Comparison of ENCODE assay signal across 21 mouse cellular contexts in genomic region chr17:43169435-43169834, GRCm38 (mm10).
DNase-seq lines count a peak whose midpoint lies in the region; ATAC-seq and TF ChIP-seq lines count a peak whose summit lies in the region.
"Had no signal": no experiment of that assay in that cellular context is flagged by ENCODE, and none has a peak within 500 bp of the region (broad histone marks: within the 10 kb centered on the region; RNA-seq: fewer than 3 reads in every experiment).

No protein-coding gene starts in this region.

- H3K36me3 ChIP-seq in forebrain, embryonic 14.5 days (ENCODE audit: control insufficient read depth, insufficient read depth, low read length): no peaks in the 10 kb centered on the region
- no peaks in the 10 kb centered on the region for H3K36me3 ChIP-seq in forebrain, embryonic 10.5 days (replicated peaks)
- H3K36me3 ChIP-seq in hindbrain, embryonic 11.5 days (ENCODE audit: control insufficient read depth, insufficient read depth, low read length): no peaks in the 10 kb centered on the region
- no peaks in the 10 kb centered on the region for H3K36me3 ChIP-seq in hindbrain, embryonic 13.5 days
- no peaks in the 10 kb centered on the region for H3K36me3 ChIP-seq in stomach, postnatal 0 days (ENCODE audit: control insufficient read depth, insufficient read depth, low read length)
- H3K36me3 ChIP-seq: embryonic facial prominence, embryonic 13.5 days; forebrain, embryonic 15.5 days; G1E; heart, embryonic 13.5 days; intestine, embryonic 15.5 days had no signal

- TF ChIP-seq CTCF in stomach, postnatal 0 days (IDR thresholded peaks at IDR 0.05; ENCODE audit: low read depth): no peak

- ATAC-seq in forebrain, embryonic 14.5 days: no peak
- ATAC-seq in hindbrain, embryonic 11.5 days (ENCODE audit: low FRiP score): no peak
- ATAC-seq in hindbrain, embryonic 13.5 days (ENCODE audit: low FRiP score): no peak
- ATAC-seq in stomach, postnatal 0 days (ENCODE audit: low FRiP score, low TSS enrichment): no peak
- ATAC-seq: CD4-positive, CD25-positive, alpha-beta regulatory T cell, adult 4 months; forebrain, embryonic 15.5 days; intestine, embryonic 15.5 days had no signal

- no peak overlapping the region for H3K4me2 ChIP-seq in forebrain, embryonic 14.5 days (ENCODE audit: low read length)
- no peak overlapping the region for H3K4me2 ChIP-seq in hindbrain, embryonic 11.5 days (replicated peaks; ENCODE audit: low read depth, low read length)
- no peak overlapping the region for H3K4me2 ChIP-seq in hindbrain, embryonic 13.5 days
- no peak overlapping the region for H3K4me2 ChIP-seq in stomach, postnatal 0 days (replicated peaks; ENCODE audit: low read depth)
- H3K4me2 ChIP-seq: embryonic facial prominence, embryonic 13.5 days; forebrain, embryonic 15.5 days; heart, embryonic 13.5 days; hindbrain, embryonic 14.5 days; intestine, embryonic 15.5 days had no signal

- no peak overlapping the region for H3K9ac ChIP-seq in forebrain, embryonic 14.5 days (ENCODE audit: low read length)
- no peak overlapping the region for H3K9ac ChIP-seq in hindbrain, embryonic 11.5 days (ENCODE audit: low read depth, low read length)
- no peak overlapping the region for H3K9ac ChIP-seq in hindbrain, embryonic 13.5 days
- no peak overlapping the region for H3K9ac ChIP-seq in stomach, postnatal 0 days (ENCODE audit: low read length)
- H3K9ac ChIP-seq: embryonic facial prominence, embryonic 13.5 days; forebrain, embryonic 15.5 days; heart, embryonic 13.5 days; hindbrain, embryonic 14.5 days; intestine, embryonic 15.5 days had no signal

- H3K4me3 ChIP-seq in forebrain, embryonic 14.5 days (ENCODE audit: low read depth, low read length): no peak overlapping the region
- no peak overlapping the region for H3K4me3 ChIP-seq in forebrain, embryonic 10.5 days
- no peak overlapping the region for H3K4me3 ChIP-seq in hindbrain, embryonic 11.5 days (ENCODE audit: low read depth, low read length)
- no peak overlapping the region for H3K4me3 ChIP-seq in hindbrain, embryonic 13.5 days
- no peak overlapping the region for H3K4me3 ChIP-seq in stomach, postnatal 0 days (ENCODE audit: low read depth, low read length)
- H3K4me3 ChIP-seq: embryonic facial prominence, embryonic 13.5 days; forebrain, embryonic 15.5 days; heart, embryonic 13.5 days; intestine, embryonic 15.5 days had no signal

- WGBS in forebrain, embryonic 14.5 days: 70% methylated on average over 1 of the region's 1 CpGs
- WGBS in forebrain, embryonic 10.5 days: 86% methylated on average over 1 of the region's 1 CpGs
- WGBS in hindbrain, embryonic 11.5 days: 73% methylated on average over 1 of the region's 1 CpGs
- WGBS in hindbrain, embryonic 13.5 days: 66% methylated on average over 1 of the region's 1 CpGs
- WGBS in stomach, postnatal 0 days: 83% methylated on average over 1 of the region's 1 CpGs

- TF ChIP-seq EP300 in stomach, postnatal 0 days (optimal IDR thresholded peaks at IDR 0.05): no peak

- no peaks in the 10 kb centered on the region for H3K4me1 ChIP-seq in forebrain, embryonic 14.5 days (ENCODE audit: control insufficient read depth, insufficient read depth, low read length)
- H3K4me1 ChIP-seq in forebrain, embryonic 10.5 days: peaks cover 11% of the 10 kb centered on the region; the same call in 1 of the 2 replicates
- H3K4me1 ChIP-seq in hindbrain, embryonic 11.5 days (replicated peaks; ENCODE audit: control insufficient read depth, insufficient read depth, low read length): no peaks in the 10 kb centered on the region
- H3K4me1 ChIP-seq in hindbrain, embryonic 13.5 days (replicated peaks): no peaks in the 10 kb centered on the region
- no peaks in the 10 kb centered on the region for H3K4me1 ChIP-seq in stomach, postnatal 0 days (replicated peaks; ENCODE audit: control insufficient read depth, insufficient read depth)
- H3K4me1 ChIP-seq: forebrain, embryonic 15.5 days; intestine, embryonic 15.5 days had no signal

- peak; percentile 32 for DNase-seq in forebrain, embryonic 14.5 days (ENCODE audit: low spot score)
- no peak for DNase-seq in forebrain, embryonic 10.5 days (ENCODE audit: extremely low spot score, low spot score)
- DNase-seq in hindbrain, embryonic 11.5 days (ENCODE audit: low spot score): peak; percentile 15
- peak; percentile 50 for DNase-seq in R1 (ENCODE audit: low read depth, low spot score)
- peak; percentile 10 for DNase-seq in stomach, postnatal 0 days (ENCODE audit: low spot score)
- no peak for DNase-seq in spleen, adult 12 weeks (ENCODE audit: low spot score)
- DNase-seq: adrenal gland, postnatal 10 days; B cell, adult 2 months; cerebellum, adult 11-12 months; cerebellum, adult 9-10 months; cerebellum, postnatal 25 days; gastrocnemius, postnatal 10 days; heart, postnatal 4 days had no signal

- no peaks in the 10 kb centered on the region for H3K27me3 ChIP-seq in forebrain, embryonic 14.5 days (replicated peaks; ENCODE audit: control insufficient read depth, insufficient read depth, low read length)
- no peaks in the 10 kb centered on the region for H3K27me3 ChIP-seq in forebrain, embryonic 10.5 days (ENCODE audit: poor library complexity, severe bottlenecking)
- H3K27me3 ChIP-seq in hindbrain, embryonic 11.5 days (ENCODE audit: control insufficient read depth, insufficient read depth, low read length): no peaks in the 10 kb centered on the region
- H3K27me3 ChIP-seq in hindbrain, embryonic 13.5 days: no peaks in the 10 kb centered on the region
- no peaks in the 10 kb centered on the region for H3K27me3 ChIP-seq in stomach, postnatal 0 days (ENCODE audit: control insufficient read depth, insufficient read depth, low read length)
- H3K27me3 ChIP-seq: embryonic facial prominence, embryonic 13.5 days; forebrain, embryonic 15.5 days; intestine, embryonic 15.5 days had no signal

- no peaks in the 10 kb centered on the region for H3K9me3 ChIP-seq in forebrain, embryonic 14.5 days (replicated peaks; ENCODE audit: control insufficient read depth, low read length)
- no peaks in the 10 kb centered on the region for H3K9me3 ChIP-seq in forebrain, embryonic 10.5 days
- H3K9me3 ChIP-seq in hindbrain, embryonic 11.5 days (ENCODE audit: control insufficient read depth, low read length): no peaks in the 10 kb centered on the region
- H3K9me3 ChIP-seq in hindbrain, embryonic 13.5 days: no peaks in the 10 kb centered on the region
- H3K9me3 ChIP-seq in stomach, postnatal 0 days (ENCODE audit: control insufficient read depth, low read length): no peaks in the 10 kb centered on the region
- H3K9me3 ChIP-seq: embryonic facial prominence, embryonic 13.5 days; forebrain, embryonic 15.5 days; heart, embryonic 13.5 days; intestine, embryonic 15.5 days had no signal

- H3K27ac ChIP-seq in forebrain, embryonic 14.5 days (ENCODE audit: low read depth, low read length): no peak overlapping the region
- no peak overlapping the region for H3K27ac ChIP-seq in forebrain, embryonic 10.5 days
- no peak overlapping the region for H3K27ac ChIP-seq in hindbrain, embryonic 11.5 days (ENCODE audit: low read depth, low read length)
- H3K27ac ChIP-seq in hindbrain, embryonic 13.5 days: no peak overlapping the region
- H3K27ac ChIP-seq in stomach, postnatal 0 days (replicated peaks): no peak overlapping the region
- H3K27ac ChIP-seq: embryonic facial prominence, embryonic 13.5 days; forebrain, embryonic 15.5 days; heart, embryonic 13.5 days; hindbrain, embryonic 14.5 days; intestine, embryonic 15.5 days had no signal

Comparison
In these comparisons a context has a peak if more than half of its experiments do, and no peak if none do; other contexts are left out.
1. DNase-seq: peak in forebrain, embryonic 14.5 days (single experiment), hindbrain, embryonic 11.5 days (single experiment), R1 (single experiment) and stomach, postnatal 0 days (single experiment); none in forebrain, embryonic 10.5 days (single experiment) and spleen, adult 12 weeks (single experiment).